In genomic region chr9:79109611-79110010, GRCm38 (mm10) we compare ENCODE assay signal across 7 mouse cellular contexts.
DNase-seq lines count a peak whose midpoint lies in the region.

No protein-coding gene starts in this region.

- DNase-seq in layer of hippocampus, adult 9-10 months (ENCODE audit: low spot score) = peak; percentile 9
- DNase-seq in layer of hippocampus, postnatal 36 days = no peak
- peak; percentile 61 for DNase-seq in NIH3T3 (ENCODE audit: low read depth)
- peak; percentile 33 to 59 for DNase-seq in cerebellum, postnatal 14 days
- peak; percentile 8 to 22 for DNase-seq in kidney, postnatal 36 days
- no peak for DNase-seq in natural killer cell, adult 2 months (ENCODE audit: low spot score in 2 of 2)
- no peak for DNase-seq in frontal cortex, postnatal 25 days (ENCODE audit: low spot score in 2 of 2)

Comparison
In these comparisons a context has a peak if more than half of its experiments do, and no peak if none do; other contexts are left out.
1. DNase-seq: peak in layer of hippocampus, adult 9-10 months (single experiment), NIH3T3 (single experiment), cerebellum, postnatal 14 days (2 of 2) and kidney, postnatal 36 days (2 of 2); none in layer of hippocampus, postnatal 36 days (0 of 2), natural killer cell, adult 2 months (0 of 2) and frontal cortex, postnatal 25 days (0 of 2).